In the genomic region with DNA sequence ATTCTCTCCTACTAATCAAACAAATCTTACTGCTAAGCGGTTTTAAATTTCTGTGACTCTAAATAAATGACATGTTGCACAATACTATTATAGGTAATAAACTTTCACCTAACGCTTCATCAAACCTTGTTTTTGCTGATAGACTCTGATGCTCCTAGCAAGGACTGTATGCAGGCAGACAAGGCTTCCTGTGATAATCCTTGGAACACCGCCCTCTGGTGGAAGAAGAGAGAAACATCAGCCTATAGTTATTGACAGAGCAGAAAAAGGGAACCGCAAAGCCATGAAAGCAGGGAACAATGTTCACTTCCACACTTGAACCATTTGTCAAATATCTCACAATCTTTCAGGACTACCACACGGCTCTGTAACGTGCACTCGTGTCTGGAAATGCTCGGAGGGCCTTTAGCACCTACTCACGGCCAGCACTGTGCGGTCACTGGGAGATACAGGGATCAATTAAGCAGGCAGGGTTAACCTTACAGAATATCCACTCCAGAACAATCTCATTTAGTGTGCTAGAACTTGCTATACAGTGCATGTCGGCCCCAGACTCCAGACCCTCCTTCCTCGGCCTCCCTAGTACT, we compare ENCODE assay signal across 8 mouse cellular contexts. TPM values are rescaled to one million over a fixed set of nuclear protein-coding genes. Genes with fewer than 3 reads are reported as not detected.
DNase-seq lines count a peak whose midpoint lies in the region; ATAC-seq lines count a peak whose summit lies in the region.

No protein-coding gene starts in this region.

- H3K4me1 ChIP-seq in limb, embryonic 10.5 days: no peaks in the 10 kb centered on the region

- no peak overlapping the region for H3K27ac ChIP-seq in limb, embryonic 10.5 days

- peak; percentile 87 for ATAC-seq in monocyte, adult 5-6 weeks (replicated peaks; ENCODE audit: insufficient number of reproducible peaks, low FRiP score, low TSS enrichment, poor library complexity, severe bottlenecking)

- no peaks in the 10 kb centered on the region for H3K9me3 ChIP-seq in limb, embryonic 10.5 days (replicated peaks)

- peak; percentile 56 for DNase-seq in testis, postnatal 10 days (ENCODE audit: low spot score)
- no peak for DNase-seq in testis, postnatal 14 days (ENCODE audit: low spot score)
- peak; percentile 56 for DNase-seq in c-Kit-negative CD71-positive TER-119-positive erythroid progenitor cells, embryonic 14.5 days (ENCODE audit: low read depth, low spot score)
- DNase-seq in fibroblast of lung, adult 2 months (ENCODE audit: low read depth): peak; percentile 9
- peak; percentile 87 for DNase-seq in induced T-regulatory cell, adult 2 months (ENCODE audit: low read depth)
- DNase-seq in limb, embryonic 10.5 days (ENCODE audit: low spot score): peak; percentile 56
- DNase-seq in telencephalon, adult 2 months (ENCODE audit: low read depth, low spot score): peak; percentile 29

- WGBS in limb, embryonic 10.5 days: 68% methylated on average over 12 of the region's 12 CpGs

- H3K4me3 ChIP-seq in limb, embryonic 10.5 days: no peak overlapping the region

- H3K36me3 ChIP-seq in limb, embryonic 10.5 days: peaks cover 92% of the 10 kb centered on the region

- H3K27me3 ChIP-seq in limb, embryonic 10.5 days (ENCODE audit: low read depth, poor library complexity, severe bottlenecking): no peaks in the 10 kb centered on the region

RNA-seq across cellular contexts. Expression of gene Cog3, which starts 32.2 kb away (rescaled TPM):
- 19.0 and 22.5 TPM in 2 replicates for polyA plus RNA-seq in limb, embryonic 10.5 days (2016; fragmentation: Nextera tagmentation; extraction: Ambion mirVana)
- 30.0 to 44.2 TPM (median 41.3 TPM) in 3 replicates for total RNA-seq in monocyte, adult 5-6 weeks (2017)
